Mouse (Mus musculus): ENCODE data around the gene Nxph2.
"Not testable (repeated sequence)": the region's sequence is repeated elsewhere in the genome, so short reads cannot be mapped to it uniquely, and the experiment has no call there.

The Nxph2 gene

DNA sequence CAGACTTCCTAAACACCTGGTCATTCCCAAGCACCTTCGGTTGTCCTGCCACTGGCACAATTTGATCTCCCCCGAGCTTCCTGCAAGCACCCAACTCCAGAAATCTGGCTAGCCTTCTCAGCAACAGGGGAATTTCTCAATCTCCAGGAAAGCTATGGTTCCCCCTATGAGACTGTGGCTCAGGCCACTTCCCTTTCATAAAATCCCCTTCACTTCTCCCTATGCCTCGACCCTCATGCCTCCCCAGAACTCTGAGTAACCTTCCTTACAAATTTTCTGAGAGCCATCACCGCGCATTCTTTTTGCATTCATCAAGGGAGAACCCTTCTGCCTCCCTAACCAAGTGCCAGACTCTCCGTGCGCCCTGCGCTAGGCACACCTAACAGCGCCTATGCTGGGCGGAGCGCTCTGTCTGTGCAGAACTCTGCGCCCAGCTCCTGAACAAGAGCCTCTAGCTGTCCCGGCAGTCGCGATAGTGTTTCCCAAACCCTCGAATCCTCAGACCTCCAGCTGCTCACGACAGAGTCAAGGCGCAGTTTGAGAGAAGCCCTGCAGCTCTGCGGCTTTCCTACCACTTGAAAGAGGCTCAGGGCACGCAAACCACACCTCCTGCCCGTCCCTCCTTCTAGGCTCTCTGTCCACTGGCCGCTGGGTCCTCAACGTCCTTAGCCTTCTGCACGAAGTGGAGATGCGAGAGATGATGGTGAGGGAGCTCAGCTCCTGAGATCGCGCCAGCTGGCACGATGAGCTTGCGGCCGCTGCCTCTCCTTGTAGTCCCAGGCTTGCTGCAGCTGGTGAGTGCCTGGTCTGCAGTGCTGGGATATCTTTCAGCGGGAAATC is at the start of gene Nxph2:
Nxph2 (plus strand) TSS at position 501 of the 840 bp plus-strand sequence.
- peak; percentile 56 for DNase-seq (ENCODE audit: low read depth, low spot score)

DNA sequence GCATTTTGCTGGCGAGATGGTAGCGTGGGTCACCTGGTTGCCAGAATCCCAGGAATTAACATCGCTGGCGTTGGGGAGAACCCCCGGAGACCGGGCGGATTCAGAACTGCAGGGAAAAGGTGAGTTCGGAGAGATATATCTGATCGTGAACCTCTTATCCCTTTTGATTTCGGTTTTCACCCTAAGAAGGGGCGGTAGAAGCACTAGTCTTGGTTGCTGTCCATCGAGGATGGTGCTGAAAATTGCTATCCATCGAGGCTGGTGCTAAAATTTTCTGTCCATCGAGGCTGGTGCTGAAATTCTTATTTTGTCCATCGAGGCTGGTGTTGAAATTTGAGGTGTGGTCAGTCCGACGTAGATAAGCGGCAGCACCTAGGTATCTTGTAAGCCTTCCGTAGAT is 30.1 kb upstream of the Nxph2 start:
- DNase-seq (ENCODE audit: low read depth, low spot score): not testable (repeated sequence)

DNA sequence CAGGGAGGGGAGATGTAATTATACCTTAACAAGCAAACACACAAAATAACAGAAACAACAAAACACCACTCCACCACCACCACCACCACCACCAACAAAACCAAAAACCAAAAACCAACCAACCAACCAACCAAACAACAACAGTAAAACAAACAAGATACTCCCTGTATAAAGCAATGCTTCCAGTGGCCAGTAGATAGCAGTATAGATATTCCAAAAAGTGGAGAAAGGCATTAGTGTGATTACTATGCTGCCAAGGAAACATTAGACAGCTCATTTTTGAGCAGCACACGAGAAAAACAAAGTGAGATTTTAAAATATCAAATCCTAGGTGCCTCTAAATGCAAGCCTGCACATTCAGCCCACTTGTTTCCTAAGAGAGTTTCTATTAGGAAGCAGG is 6.2 kb upstream of the Nxph2 start:
- peak; percentile 4 for DNase-seq (ENCODE audit: low read depth, low spot score)

All from brain, adult 2 months (tissue).